Mouse (Mus musculus) spleen, adult 12 weeks (tissue): ENCODE data around the gene Acot2.
A peak's percentile ranks its signal among the peaks of the same experiment; 100 is the strongest.
"Not testable (repeated sequence)": the region's sequence is repeated elsewhere in the genome, so short reads cannot be mapped to it uniquely, and the experiment has no call there.

Experiments
- DNase-seq: peaks from one replicate; pipeline ENCODE4 v3.0.0; 2022; ENCODE audit warnings: low spot score

Gene Acot2

GRCm38 (mm10) chr12:83987583-83988441 lies at the start of gene Acot2:
Acot2 (plus strand) TSS chr12:83987861.
- DNase-seq: peak; percentile 66

- DNase-seq: not testable (repeated sequence)
Observed at GRCm38 (mm10) chr12:83938592-83938991, 49.1 kb upstream of the Acot2 start.

DNA sequence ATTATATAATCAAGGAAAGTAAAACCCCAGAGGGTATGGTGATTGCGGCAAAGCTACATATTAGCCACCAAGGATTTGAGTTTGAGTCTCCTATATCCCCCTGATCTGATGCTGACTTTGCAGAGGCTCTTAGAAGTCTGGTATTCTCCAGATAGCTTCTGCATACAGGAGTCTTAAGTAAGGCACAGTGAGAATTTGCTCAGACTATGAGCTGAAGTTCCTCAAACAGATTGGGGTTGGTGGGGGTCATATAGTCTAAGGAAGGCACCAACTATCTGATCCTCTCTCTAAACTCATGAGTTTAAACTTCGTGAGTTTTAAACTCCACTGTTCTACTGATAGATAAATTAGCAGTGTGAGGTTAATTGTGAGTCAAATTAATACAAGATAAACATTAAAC lies 48.3 kb upstream of the Acot2 start:
- DNase-seq: no peak

DNA sequence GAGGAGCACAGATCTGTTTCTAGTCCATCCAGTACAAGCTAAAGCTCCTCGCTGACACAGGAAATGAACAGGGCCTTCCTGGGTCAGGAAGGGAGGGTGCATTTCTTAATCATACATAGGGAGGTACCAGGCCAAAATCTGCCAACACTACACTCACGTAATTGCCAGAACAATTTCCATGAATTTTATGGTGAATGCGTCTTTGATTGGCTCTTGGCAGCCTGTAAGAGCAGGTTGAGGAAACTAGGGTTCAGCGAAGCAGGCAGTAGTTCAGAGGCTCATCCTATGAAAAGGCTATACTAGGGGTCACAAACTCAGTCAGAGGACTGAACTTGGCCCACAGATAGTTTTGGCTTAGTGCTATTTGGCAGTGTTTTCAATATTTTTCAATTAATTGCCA lies 47.6 kb upstream of the Acot2 start:
- no peak for DNase-seq

DNA sequence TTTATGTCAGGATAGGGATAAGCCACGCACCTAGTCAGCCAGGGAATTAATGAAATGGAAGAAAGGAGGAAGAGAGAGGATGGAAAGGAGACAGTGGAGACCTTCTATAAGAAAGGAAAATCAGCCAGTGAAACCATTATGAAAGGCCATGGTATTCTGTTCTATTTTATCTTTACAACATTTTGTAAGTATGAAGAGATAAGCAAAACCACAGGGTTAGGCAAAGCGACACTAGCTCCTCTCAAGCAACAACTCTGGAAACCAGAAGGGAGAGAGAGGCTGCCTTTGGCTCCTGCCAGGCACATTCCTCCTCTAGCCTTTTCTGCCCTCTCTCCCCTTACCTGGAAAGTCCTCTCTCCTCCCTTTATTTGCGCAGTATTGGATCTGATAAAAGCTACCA lies 45.7 kb upstream of the Acot2 start:
- DNase-seq: no peak

- DNase-seq: no peak
Observed at GRCm38 (mm10) chr12:83947260-83947811, 40.3 kb upstream of the Acot2 start.

GRCm38 (mm10) chr12:83949043-83949442 lies 38.6 kb upstream of the Acot2 start:
- no peak for DNase-seq

- no peak for DNase-seq
Observed at GRCm38 (mm10) chr12:83949776-83950492, 37.7 kb upstream of the Acot2 start.

- DNase-seq: peak; percentile 59
Observed at GRCm38 (mm10) chr12:83950493-83950839, 37.2 kb upstream of the Acot2 start, which contains the start of gene Riox1. Riox1 (plus strand) TSS chr12:83950608.

DNA sequence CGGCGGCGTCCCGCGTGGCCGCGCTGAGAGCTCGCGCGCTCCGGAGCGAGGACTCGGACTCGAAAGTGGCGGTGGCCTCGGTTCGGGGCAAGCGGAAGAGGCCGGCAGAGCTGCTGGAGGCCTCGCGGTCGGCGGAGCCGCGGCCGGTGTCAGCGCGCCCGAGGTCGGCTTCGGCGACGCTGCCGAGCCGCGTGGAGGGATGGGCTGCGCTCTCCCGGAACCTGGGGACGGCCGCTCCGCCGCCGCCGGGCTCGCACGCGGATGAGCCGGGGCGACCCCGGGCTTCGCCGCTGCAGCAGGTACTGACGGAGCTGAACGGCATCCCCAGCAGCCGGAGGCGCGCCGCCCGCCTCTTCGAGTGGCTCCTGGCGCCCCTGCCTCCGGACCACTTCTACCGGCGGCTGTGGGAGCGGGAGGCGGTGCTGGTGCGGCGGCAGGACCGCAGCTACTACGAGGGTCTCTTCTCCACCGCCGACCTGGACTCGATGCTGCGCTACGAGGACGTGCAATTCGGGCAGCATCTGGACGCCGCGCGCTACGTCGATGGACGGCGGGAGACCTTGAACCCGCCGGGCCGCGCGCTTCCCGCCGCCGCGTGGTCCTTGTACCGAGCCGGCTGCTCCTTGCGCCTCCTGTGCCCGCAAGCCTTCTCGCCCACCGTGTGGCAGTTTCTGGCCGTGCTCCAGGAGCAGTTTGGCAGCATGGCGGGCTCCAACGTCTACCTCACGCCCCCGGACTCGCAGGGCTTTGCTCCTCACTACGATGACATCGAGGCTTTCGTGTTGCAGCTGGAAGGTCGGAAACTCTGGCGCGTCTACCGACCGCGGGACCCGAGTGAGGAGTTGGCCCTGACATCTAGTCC lies 36.6 kb upstream of the Acot2 start:
- no peak for DNase-seq

- no peak for DNase-seq
Observed at GRCm38 (mm10) chr12:83951711-83952575, 35.7 kb upstream of the Acot2 start.

DNA sequence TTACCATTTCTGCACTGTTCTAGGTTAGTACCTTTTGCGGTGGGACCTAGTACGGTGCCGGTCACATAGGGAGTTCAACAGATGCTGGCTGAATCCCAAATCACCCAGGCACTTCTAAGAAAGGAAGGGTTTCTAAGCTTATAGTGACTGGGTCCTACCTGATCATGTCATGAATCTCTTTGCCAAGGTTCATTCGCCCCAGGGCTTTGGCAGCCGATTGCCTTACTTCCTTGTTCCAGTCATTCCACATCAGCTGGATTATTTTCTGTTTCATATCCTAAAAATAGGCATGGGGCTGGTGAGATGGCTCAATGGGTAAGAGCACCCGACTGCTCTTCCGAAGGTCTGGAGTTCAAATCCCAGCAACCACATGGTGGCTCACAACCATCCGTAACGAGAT lies 29.4 kb upstream of the Acot2 start:
- DNase-seq: no peak

DNA sequence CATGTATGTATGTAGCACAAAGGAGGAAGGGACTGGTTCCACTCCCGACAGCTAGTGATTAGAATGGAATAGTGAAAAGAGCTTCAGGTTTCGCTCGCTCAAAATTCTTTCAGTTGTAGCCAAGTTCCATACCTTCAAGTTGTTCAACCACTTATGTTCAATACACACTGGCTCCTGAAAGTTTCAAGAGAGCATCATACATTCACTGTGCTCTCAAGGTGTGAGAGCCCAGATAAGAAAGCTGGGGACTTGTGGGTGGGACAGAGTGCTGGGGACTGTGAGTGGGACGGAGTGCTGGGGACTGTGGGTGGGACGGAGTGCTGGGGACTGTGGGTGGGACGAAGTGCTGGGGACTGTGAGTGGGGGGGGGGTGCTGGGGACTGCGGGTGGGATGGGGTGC lies 22.4 kb upstream of the Acot2 start:
- no peak for DNase-seq

GRCm38 (mm10) chr12:83972117-83972516 lies 15.5 kb upstream of the Acot2 start:
- no peak for DNase-seq

DNA sequence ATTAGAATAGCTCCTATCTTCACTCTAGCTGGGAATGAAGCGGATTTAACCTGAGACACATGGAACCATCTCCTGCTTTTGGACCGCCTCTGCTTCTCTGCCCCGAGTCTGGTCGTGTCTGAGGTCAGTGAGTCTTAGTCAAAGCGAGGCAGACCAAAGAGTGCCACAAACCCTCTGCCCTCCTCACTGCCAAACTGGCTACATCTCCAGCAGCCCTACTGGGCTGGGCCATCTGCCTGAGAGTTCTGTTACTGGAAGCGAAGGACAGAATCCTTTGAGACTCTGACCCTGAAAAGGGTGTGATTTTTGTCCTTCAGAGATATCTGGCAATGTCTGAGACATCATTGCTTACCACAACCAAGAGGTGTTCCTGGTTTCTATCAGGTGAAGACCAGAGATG lies 8.8 kb upstream of the Acot2 start:
- no peak for DNase-seq

DNA sequence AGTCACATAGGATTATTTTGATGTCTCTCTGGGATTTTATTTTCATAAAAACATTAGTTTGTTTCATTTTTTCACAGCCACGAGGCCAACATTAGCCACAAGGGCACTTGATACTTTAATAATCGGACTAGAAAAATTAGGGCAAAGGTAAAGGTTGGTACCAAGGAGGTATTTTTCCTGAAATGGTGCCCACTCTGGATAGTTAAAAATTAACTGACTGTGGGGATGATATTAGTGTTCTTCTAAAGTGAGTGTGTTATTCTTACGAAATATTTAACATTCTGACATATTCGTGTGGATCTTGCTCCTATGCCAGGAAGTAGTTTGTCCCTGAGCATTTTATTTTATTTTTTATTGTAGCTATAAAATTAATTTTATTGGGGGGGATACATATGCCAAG lies 6.0 kb upstream of the Acot2 start:
- no peak for DNase-seq

DNA sequence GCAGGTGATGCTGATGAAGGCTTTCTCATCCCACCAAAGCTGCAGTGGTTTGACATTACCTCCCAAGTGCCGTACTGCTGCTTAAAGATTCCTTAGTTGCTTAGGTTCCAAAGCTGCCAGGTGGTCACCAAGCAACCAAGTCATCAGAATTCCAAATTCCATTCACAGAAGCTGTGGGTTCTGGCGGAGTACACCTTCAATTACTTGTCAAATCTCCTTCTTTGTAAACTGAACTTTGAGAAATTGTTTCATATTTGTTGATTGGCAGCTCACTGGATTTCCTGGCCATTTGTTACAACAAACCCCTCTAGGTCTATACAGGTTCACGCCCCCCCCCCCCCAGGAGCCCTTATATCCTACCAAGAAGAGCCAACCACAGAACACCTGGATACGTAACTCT lies 2.9 kb upstream of the Acot2 start, which contains the start of gene Heatr4:
TSS of gene Heatr4 (minus strand) at position 101 of the 400 bp plus-strand sequence.
- no peak for DNase-seq

DNA sequence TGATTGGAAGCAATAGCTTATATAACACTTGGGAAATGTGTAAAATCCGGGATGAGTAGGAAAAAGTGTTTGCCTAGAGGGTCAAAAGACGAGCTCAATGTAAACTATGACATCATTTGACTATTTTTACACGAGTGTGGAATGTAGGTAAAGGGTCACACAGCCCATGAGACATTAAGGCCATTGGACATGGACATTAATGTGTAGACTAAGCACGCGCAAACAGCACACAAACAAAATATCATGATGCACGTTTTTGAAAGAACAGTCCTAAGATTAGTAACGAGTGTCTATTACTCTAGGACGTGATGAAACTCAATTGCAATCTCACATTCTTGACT lies 449 bp upstream of the Acot2 start:
- DNase-seq: no peak

DNA sequence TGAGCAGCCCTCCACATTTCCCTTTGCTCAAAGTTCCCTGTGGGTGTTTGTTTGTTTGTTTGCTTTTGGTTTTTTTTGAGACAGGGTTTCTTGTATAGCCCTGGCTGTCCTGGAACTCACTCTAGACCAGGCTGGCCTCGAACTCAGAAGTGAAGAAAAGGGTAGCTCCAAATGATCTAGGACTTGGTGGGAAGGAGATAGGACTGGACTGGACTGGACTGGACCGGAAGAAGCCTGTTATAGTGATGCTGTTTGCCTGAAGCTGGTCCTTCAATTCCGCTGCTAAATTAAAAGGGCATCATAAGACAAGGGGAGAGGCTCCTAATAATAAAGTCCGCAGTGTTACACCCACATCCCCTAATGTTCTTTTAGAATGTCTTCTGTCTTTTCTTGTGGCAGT lies 822 bp downstream of the Acot2 start:
- DNase-seq: no peak

DNA sequence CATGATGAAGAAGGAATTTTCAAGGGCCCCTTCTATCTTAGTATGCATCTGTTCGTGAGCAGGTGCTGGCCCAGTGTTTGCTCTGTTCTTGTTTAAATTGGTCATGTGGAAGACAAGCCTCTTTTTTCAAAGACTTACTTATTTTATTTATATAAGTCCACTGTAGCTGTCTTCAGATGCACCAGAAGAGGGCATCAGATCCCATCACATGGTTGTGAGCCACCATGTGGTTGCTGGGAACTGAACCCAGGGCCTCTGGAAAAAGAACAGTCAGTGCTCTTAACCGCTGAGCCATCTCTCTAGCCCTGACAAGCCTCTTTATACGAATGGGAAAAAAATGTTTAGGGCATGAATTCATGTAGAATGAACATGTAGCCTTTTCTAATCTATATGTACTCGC lies 1.7 kb downstream of the Acot2 start:
- no peak for DNase-seq

GRCm38 (mm10) chr12:83997221-83997620 lies 9.6 kb downstream of the Acot2 start:
- DNase-seq: no peak
